Mouse (Mus musculus) embryonic fibroblast, embryonic 13.5 days (primary cell): ENCODE measurements around the gene Mpp3. TPM values are rescaled to one million over a fixed set of nuclear protein-coding genes. Genes with fewer than 3 reads are reported as not detected.

Source experiments
- H3K27ac ChIP-seq: 2 replicates; pipeline ENCODE4 v1.5.1; 2012; ENCODE audit warnings: low read length, control low read depth, inconsistent platforms; ENCODE audit not compliant: insufficient read depth
- H3K4me1 ChIP-seq: 2 replicates; pipeline ENCODE4 v1.6.1; 2011; ENCODE audit warnings: low read length; ENCODE audit not compliant: control insufficient read depth, insufficient read depth
- H3K4me3 ChIP-seq: 2 replicates; pipeline ENCODE4 v1.5.1; 2011; ENCODE audit warnings: mild to moderate bottlenecking, control low read depth, low read length; ENCODE audit not compliant: insufficient read depth
- CTCF ChIP-seq: IDR thresholded peaks from 2 replicates; pipeline ENCODE4 v1.5.1; 2011; ENCODE audit warnings: mild to moderate bottlenecking, control low read depth, low read length, moderate library complexity, borderline replicate concordance; ENCODE audit not compliant: insufficient read depth
- POLR2A ChIP-seq: IDR thresholded peaks from 2 replicates; pipeline ENCODE4 v1.6.1; 2011; ENCODE audit warnings: low read depth, mild to moderate bottlenecking, control low read depth, low read length, moderate library complexity
- polyA plus RNA-seq: library from polyadenylated mRNA; stranded (reverse); fragments of >200 nt; gene quantifications from 2 replicates; pipeline ENCODE4 v1.2.4, GENCODE M21; 2011; ENCODE audit warnings: low read depth; ENCODE audit not compliant: missing spikeins, insufficient read length

Mpp3 gene
- polyA plus RNA-seq, 1 experiment, result 0.42 TPM

GRCm38 (mm10) chr11:102016136-102016535 is 12.1 kb downstream of the Mpp3 start:
- Histone ChIP-seq H3K27ac (no peak overlapping the region), H3K4me3 (no peak overlapping the region), H3K4me1 (no peaks in the 10 kb centered on the region)
- TF ChIP-seq CTCF, result no peak
- no peak for TF ChIP-seq POLR2A

DNA sequence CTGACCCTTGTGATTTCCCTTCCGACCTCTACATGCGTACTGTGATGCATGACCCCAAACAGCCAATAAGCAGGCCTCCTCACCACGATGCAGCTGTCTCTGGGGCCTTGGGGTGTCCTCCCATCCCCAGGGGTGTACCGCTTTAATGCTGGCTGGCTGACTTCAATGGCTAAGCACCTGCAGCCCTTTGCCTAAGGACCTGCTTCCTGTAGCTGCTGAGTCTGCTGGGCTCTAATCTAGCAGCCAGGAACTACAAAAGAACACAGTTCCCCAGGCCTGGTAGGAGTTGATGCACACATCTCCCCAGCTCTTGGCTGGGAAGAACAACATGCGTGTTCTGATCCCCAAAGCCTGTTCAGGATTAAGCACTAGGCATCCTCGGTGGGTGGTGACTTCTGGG is 12.8 kb downstream of the Mpp3 start:
- no peak overlapping the region for H3K27ac ChIP-seq
- H3K4me1 ChIP-seq, result no peaks in the 10 kb centered on the region
- H3K4me3 ChIP-seq, result no peak overlapping the region
- TF ChIP-seq POLR2A (no peak), CTCF (no peak)

GRCm38 (mm10) chr11:102013201-102013600 is 15.1 kb downstream of the Mpp3 start:
- TF ChIP-seq CTCF, result no peak
- no peak for TF ChIP-seq POLR2A
- no peak overlapping the region for H3K27ac ChIP-seq
- no peaks in the 10 kb centered on the region for H3K4me1 ChIP-seq
- no peak overlapping the region for H3K4me3 ChIP-seq

- Histone ChIP-seq H3K27ac (no peak overlapping the region), H3K4me1 (no peaks in the 10 kb centered on the region), H3K4me3 (no peak overlapping the region)
- TF ChIP-seq POLR2A (no peak), CTCF (no peak)
Measured at GRCm38 (mm10) chr11:102011510-102011909, 16.8 kb downstream of the Mpp3 start.

DNA sequence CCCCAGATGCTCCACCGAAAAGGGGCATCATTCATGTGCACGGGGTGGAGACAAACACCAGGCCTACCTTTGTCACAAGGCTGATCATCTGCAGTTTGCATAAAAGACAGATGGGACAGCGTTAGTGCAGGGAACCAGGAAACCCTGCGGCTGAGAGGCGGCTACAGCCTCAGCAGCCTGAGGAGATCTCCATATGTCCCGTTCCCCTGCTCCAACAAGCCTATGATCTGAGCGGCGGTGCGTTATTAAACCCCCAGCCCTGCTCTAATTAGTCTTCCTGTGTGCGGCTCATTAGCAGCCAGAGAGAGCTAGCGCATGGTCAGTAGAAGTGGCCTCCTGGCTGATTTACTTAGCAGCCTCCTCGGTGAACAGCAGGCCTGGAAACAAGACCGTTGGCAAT is 18.1 kb downstream of the Mpp3 start:
- Histone ChIP-seq H3K4me3 (no peak overlapping the region), H3K27ac (no peak overlapping the region), H3K4me1 (no peaks in the 10 kb centered on the region)
- TF ChIP-seq CTCF, result no peak
- no peak for TF ChIP-seq POLR2A

- no peak for TF ChIP-seq POLR2A
- no peak for TF ChIP-seq CTCF
- H3K27ac ChIP-seq, result no peak overlapping the region
- H3K4me1 ChIP-seq, result no peaks in the 10 kb centered on the region
- H3K4me3 ChIP-seq, result no peak overlapping the region
Measured at GRCm38 (mm10) chr11:102008954-102009637, 19.2 kb downstream of the Mpp3 start.

DNA sequence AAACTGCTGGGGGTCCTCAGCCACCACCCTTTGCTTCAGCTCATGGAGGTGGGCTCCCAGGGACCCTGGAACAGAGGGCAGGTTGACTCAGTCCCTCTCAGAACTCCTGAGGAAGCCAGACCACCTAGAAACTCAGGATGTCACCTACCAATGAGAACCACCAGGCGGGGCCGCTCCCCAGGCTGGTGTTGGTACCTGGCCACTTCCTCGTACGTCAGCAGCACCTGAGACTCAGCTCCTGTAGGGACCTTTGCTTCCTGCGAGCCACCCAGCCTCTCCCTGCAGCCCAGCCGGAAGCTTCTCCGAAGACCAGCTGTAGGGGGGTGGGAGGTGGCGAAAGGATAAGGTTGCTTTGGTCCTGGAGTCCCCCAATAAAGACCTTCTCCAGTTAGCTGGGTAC is 19.9 kb downstream of the Mpp3 start:
- Histone ChIP-seq H3K4me1 (no peaks in the 10 kb centered on the region), H3K4me3 (no peak overlapping the region), H3K27ac (no peak overlapping the region)
- no peak for TF ChIP-seq CTCF
- no peak for TF ChIP-seq POLR2A

- Histone ChIP-seq H3K4me1 (no peaks in the 10 kb centered on the region), H3K27ac (no peak overlapping the region), H3K4me3 (no peak overlapping the region)
- TF ChIP-seq POLR2A, result no peak
- no peak for TF ChIP-seq CTCF
Measured at GRCm38 (mm10) chr11:102006688-102007087, 21.6 kb downstream of the Mpp3 start.

DNA sequence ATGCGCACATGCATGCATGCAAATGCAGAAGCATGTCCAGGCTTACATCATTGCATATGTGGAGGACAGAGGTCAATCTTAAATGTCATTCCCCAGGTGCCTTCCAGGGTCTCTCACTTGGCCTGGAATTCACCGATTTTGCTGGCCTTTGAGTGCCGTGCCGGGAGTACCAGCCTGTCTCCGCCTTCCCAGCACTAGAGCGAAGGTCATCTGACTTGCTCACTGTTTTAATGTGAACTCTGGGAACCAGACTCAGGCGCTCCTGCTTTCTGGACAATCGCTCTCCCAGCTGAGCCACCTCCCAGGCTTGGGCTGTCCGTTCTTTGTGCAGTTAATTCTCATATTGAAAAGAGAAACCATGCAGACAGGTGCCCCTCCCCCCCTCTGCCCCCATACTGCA is 22.0 kb downstream of the Mpp3 start:
- H3K4me3 ChIP-seq, result no peak overlapping the region
- TF ChIP-seq CTCF (no peak), POLR2A (no peak)
- H3K27ac ChIP-seq, result no peak overlapping the region
- no peaks in the 10 kb centered on the region for H3K4me1 ChIP-seq

GRCm38 (mm10) chr11:102004251-102004650 is 24.0 kb downstream of the Mpp3 start:
- TF ChIP-seq POLR2A (no peak), CTCF (peak; percentile 13; the same call in 1 of the 2 replicates)
- no peak overlapping the region for H3K4me3 ChIP-seq
- H3K27ac ChIP-seq, result no peak overlapping the region
- no peaks in the 10 kb centered on the region for H3K4me1 ChIP-seq

DNA sequence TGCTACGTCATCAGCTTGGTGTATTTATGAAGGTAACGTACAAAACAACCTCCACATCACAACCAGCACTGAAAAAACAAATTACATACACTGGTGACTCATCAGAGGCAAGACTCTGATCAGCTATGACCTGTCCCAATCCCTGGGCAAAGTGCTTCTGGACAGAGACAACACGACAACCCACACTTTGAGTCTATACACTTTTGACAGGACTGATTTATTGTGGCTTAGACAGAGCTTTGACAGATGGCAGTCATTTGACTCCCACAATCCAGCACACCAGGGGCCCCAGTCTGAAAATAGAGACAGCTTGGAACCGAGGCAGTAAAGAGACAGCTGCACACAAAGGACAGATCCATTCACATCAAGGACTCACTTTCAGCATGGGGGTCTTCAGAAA is 28.8 kb downstream of the Mpp3 start:
- no peak for TF ChIP-seq CTCF
- TF ChIP-seq POLR2A, result no peak
- Histone ChIP-seq H3K4me3 (no peak overlapping the region), H3K27ac (no peak overlapping the region), H3K4me1 (peaks cover 3% of the 10 kb centered on the region; the same call in 1 of the 2 replicates)
